Mouse (Mus musculus) spleen, postnatal 36 days (tissue): Measurements from ENCODE around the gene Dmrtc1c1.
"Not testable (repeated sequence)": the region's sequence is repeated elsewhere in the genome, so short reads cannot be mapped to it uniquely, and the experiment has no call there.

ENCODE experiments used
- DNase-seq, 2 experiments: peaks; one replicate each; pipeline ENCODE4 v3.0.0; 2022; ENCODE audit warnings: low spot score in 2 of 2, mixed read lengths in 1 of 2

Dmrtc1c1 gene

DNA sequence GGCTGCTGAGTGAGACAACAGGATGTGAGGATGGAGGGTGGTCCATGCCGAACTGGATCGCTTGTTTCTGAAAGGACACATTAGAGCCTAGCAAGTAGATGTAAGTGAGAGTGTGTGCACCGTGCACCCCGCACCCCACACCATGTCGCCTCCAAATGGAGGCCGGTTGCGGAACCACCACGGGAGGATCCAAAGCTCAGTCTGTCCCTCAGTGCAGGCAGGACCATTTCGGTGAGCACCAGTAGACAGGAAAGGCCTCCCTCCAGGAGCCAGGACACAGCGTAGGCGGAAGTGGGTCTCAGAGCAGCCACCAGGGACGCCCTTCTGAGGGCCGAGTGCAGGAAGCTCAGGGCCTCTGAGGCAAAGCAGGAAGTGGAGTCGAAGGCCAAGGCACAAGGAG lies at the start of gene Dmrtc1c1:
Dmrtc1c1 (plus strand) TSS at position 301 of the 400 bp plus-strand sequence.
- not testable (repeated sequence) for DNase-seq

DNA sequence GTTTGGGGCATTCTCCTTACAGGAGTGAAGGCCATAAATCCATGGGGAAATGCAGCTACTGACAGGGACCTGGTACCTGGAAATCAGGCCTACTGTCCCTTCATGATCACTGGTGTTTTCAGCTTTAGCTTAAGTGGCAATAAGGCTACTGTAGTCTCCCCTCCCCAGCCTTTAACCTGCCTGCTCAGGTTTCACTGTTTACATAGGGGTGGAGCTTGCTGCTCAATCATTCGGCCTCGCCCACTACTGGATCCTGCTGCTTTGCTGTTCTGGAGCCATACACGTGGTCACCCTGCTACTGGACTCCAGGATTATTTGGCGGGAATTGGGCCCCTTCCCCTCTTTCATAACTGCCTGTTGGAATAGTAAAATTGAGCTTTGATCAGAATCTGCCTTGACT lies 36.9 kb upstream of the Dmrtc1c1 start:
- DNase-seq: no peak

DNA sequence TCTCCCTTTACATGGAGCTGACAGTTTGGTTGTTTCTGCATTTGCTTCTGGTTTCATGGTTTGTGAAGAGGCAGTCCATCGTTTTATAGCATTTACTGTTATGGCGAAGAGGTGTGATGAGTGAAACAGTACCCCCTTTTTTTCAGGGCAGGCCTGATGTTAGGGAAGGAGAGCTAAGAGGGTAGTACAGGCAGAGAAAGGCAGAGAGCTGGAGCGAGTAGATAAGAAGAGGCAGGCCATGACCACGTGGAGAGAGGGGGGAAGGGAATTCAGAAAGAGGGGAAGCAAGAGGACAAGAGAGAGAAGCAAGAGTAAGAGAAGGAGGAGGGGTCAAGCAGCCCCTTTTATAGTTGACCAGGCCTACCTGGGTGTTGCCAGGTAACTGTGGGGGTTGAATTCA lies 9.5 kb downstream of the Dmrtc1c1 start:
- no peak for DNase-seq

DNA sequence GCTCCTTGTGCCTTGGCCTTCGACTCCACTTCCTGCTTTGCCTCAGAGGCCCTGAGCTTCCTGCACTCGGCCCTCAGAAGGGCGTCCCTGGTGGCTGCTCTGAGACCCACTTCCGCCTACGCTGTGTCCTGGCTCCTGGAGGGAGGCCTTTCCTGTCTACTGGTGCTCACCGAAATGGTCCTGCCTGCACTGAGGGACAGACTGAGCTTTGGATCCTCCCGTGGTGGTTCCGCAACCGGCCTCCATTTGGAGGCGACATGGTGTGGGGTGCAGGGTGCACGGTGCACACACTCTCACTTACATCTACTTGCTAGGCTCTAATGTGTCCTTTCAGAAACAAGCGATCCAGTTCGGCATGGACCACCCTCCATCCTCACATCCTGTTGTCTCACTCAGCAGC lies 51.8 kb downstream of the Dmrtc1c1 start, which contains the start of gene Dmrtc1c2:
Dmrtc1c2 (minus strand) TSS at position 101 of the 400 bp plus-strand sequence.
- DNase-seq: not testable (repeated sequence)
